Mouse (Mus musculus): ENCODE results near the gene 9130023H24Rik.

9130023H24Rik gene

DNA sequence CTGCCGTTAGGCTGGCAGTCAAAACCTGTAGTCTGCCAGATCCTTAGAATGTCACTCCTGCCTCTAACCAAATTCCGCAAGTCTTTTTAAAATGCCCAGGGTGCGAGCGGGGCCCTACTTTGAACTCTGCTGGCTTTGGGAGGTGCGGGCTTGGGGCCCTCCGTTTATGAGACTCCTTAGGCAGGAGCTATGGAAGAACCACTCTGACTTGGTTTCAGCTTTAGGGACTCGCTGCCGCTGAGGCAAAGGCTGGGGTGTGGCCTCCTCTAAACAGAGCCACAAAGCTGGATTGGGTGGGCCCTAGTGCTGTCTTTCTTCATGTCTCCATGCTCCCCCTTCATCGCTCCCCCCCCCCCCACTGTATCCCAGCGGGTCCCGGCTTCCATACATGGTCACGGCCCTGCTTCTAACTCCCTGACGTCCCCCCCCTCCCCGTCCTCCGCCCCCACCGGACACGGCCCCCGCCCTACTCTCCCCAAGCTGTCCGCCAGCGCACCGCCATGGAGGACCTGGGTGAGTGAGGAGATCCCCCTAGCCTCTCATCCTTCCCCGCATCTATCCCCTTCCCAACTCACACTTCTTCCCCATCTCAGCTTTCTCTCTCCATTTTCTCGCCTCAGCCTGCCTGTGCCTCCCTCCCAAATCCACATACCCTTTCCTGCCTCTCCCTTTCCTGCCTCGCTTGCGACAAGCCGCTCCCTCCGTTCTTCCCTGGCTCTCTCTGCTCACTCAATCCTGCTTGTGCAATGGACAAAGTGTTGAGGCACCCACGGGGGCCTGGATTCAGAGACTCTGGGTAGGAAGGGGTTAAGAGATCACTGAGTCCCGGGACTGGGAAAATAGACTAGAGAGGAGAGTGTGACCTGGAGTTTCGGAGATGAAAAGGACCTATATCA is 8.9 kb upstream of the 9130023H24Rik start, which contains the start of gene Tgfb1i1:
Gene Tgfb1i1, plus strand, starts transcription at position 317 of the 896 bp plus-strand sequence.
- no peak for DNase-seq (ENCODE audit: low spot score)

DNA sequence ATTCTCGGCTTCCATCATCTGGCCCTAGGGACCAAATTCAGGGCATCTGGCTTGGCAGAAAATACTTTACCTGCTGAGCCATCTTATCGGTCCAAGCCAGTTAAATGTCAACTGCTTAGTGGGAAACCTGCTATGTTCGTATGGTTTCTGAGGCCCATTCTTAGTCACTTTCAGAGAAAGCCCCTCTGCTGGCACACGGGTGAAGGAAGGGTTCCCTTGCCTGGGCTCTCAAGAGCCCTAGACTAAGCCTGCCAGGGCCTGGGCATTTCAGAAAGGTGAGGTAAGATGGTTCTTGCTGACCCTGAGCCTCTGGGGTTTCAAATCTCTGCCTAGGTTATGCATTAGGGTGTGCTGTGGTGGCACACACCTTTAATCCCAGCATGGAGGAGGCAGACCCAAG is 7.7 kb upstream of the 9130023H24Rik start:
- no peak for DNase-seq (ENCODE audit: low spot score)

DNA sequence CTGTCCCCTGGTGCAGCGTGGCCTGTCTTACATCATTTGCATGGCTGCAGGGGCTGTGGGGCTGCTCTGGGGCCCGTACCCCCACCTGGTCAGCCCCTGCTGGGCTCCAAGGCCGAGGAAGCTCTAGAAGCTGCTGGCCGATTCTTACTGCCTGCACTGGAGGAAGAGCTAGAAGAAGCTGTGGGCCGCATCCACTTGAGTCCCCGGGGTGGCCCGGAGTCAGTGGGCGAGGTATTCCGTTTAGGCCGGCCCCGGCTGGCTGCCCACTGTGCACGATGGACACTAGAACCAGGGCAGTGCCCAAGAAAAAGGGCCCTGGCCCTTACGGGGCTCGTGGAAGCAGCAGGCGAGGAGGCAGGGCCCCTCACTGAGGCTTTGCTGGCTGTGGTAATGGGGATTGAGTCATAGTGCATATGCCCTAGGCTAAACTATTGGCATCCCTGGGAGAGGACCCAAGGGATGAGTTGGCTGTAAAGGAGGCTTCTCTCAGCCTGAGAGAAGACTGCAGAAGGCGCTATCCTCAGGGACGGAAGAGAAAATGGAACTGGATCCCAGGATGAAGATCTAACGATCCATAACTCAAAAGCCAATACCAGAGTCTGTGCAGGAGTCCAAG is 6.7 kb upstream of the 9130023H24Rik start:
- DNase-seq (ENCODE audit: low spot score), result no peak

DNA sequence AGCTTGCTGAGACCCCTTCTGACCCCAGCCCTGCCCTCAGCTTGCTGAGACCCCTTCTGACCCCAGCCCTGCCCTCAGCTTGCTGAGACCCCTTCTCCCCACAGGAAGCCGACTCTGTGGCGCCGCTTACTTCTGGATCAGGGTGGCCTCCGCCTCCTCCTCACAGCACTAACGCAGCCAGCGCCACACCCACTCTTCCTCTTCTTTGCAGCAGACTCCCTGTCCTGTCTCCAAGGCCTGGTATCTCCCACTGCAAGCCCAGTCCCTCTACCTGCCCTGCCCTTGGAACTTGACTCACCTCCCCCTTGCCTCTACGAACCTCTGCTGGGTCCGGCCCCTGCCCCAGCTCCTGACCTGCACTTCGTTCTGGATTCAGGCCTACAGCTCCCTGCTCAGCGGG is 6.1 kb upstream of the 9130023H24Rik start:
- DNase-seq (ENCODE audit: low spot score), result no peak

DNA sequence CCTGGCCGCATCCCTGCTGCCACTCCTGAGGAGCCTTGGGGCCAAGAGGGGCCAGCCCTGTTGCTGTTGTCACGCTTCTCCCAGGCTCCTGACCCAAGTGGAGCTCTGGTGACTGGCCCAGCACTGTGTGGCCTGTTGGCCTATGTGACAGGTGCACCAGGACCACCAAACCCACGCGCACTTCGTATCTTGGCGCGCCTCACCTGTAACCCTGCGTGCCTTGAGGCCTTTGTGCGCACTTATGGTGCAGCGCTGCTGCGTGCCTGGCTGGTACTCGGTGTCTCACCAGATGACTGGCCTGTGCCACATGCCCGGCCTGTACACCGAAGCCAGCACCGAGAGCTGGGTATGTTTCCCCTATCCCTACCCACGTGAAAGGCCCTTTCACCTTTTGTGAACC is 4.5 kb upstream of the 9130023H24Rik start:
- no peak for DNase-seq (ENCODE audit: low spot score)

DNA sequence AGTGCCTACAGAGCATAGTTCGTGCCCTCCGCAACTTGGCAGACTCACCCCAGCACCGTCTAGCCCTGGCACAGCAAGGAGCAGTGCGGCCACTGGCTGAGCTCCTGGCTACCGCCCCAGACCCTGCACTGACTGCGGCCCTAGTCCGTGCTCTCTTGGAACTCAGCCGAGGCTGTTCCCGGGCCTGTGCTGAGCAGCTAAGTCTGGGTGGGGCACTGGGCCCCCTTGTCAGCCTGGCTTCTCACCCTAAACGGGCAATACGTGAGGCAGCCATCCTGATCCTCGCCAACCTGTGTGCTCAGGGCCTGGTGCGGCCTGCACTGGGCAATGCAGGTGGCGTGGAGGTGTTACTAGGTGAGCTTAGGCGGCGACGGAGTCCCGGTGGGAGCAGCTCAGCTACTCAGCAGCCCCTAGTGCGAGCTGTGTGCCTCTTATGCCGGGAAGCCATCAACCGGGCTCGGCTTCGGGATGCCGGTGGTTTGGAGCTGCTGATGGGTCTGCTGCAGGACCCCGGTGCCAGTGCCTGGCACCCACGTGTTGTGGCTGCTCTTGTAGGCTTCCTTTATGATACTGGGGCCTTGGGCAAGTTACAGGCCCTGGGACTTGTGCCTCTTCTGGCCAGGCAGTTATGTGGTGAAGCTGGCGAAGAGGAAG is 2.4 kb upstream of the 9130023H24Rik start:
- no peak for DNase-seq (ENCODE audit: low spot score)

DNA sequence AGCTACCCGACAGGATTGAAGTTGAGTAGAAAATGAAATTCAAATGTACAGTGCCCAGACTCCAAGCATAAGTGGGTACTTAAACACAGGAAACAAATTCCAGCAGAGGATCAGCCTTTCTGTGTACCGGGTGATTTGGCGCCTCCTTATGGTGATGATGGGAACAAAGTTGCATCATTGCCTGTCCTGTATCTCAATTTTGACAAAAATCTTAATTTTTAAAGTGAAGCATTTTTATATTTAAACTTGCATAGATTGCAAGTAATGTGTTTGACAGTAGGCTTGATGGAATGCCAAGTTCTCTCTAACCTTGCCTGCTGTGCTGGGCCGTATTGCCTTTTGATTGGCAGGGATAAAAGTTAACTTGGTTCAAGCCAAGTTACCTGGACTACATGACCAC is 1.2 kb upstream of the 9130023H24Rik start:
- no peak for DNase-seq (ENCODE audit: low spot score)

DNA sequence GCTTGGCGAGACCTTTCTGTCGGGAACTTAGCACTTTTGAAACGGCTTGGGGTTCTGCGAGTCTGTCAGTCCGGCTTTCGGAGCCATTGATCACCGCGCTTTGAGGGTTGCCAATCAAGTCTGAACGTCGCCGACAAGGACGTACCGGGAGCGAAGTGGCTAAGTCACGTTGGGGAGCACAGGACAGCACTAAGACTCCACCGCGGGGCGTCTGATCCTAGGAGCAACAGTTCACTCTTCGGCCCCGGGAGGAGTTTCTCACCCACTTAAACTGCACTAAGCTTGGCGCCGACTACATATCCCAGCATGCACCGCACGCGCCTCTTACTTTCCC is 271 bp downstream of the 9130023H24Rik start:
- DNase-seq (ENCODE audit: low spot score), result no peak

DNA sequence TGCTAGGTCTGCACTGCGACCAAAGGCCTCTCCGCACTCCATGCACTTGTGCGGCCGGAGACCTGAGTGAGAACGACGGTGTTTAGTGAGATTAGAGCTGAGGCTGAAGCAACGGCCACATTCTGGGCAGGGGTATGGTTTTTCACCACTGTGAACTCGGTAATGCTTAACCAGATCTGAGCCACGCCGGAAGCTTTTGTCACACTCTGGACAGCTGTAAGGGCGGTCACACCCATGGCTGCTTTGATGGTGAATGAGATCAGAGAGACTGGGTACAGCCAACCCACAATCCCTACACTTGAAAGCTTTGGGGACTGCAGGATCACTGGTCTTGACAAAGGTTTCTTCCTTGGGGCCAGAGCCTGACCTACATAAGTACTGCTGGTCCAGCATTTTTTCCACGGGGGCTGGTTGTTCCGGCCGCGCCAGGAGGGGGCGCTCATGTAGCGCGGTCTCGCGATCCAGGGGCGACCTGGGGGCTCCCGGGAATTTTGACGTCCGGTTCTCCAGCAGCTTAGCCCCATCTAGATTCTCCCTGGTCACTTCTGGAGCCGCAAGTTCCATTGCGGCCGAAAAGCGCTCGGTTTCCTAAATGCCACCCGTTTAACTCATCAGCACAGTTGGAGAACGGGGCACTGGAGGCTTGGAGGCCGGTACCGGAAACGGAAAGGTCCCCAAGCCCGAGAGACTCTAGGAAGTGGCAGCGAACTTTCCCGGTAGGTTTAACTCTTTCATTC is 807 bp downstream of the 9130023H24Rik start, which contains the start of gene Armc5:
Gene Armc5, plus strand, starts transcription at position 487 of the 737 bp plus-strand sequence.
- peak; percentile 71 for DNase-seq (ENCODE audit: low spot score)

DNA sequence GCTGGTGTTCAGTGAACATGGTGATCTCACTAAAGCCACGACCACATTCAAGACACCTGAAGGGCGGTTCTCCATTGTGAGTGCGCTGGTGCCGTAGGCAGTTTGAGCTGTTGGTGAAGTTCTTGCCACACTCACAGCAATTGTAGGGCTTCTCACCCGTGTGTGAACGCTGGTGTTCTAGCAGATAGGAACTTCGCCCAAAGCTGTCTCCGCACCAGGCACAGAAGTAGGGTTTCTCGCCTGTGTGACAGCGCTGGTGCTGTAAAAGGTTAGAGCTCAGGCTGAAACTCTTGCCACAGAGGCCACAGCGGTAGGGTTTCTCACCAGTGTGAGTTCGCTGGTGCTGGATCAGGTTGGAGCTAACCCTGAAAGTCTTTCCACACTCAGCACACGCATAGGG is 1.4 kb downstream of the 9130023H24Rik start:
- no peak for DNase-seq (ENCODE audit: low spot score)

DNA sequence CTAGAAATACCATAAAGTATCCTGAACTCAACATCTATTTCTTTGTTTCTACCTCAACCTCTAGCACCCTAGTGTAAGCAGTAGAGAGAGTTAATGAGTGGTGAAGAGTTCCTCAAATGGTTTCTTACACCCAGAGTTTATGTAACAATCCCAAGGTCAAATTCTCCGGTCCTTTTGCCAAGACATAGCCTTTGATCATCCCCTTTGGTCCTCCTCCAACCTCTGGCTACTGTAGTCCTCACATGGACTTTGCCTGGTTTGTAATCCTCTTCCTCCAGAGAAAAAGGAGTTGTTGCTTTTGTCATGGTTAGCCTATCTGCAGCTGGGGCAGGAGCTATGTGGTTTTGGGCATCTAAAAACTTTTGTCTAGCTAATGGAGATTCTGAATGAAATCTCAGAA is 2.4 kb downstream of the 9130023H24Rik start:
- DNase-seq (ENCODE audit: low spot score), result no peak

DNA sequence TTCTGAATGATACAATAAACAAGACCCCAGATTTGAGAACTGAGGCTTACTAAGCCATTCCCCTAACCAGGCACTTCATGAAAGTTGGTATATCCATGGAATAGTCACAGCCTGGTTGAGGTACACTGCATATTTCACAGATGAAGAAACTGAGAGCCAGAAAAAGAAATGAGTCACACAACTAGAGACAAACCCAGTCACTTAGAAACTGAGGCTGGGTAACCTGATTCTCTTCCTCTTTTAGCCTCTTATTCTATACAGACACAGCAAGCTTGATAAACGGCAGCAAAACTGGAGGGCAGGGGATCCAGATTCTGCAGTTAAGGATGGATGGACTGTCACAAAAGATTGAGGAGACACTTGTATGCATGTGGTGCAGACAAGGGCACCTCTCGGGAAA is 3.0 kb downstream of the 9130023H24Rik start:
- no peak for DNase-seq (ENCODE audit: low spot score)

DNA sequence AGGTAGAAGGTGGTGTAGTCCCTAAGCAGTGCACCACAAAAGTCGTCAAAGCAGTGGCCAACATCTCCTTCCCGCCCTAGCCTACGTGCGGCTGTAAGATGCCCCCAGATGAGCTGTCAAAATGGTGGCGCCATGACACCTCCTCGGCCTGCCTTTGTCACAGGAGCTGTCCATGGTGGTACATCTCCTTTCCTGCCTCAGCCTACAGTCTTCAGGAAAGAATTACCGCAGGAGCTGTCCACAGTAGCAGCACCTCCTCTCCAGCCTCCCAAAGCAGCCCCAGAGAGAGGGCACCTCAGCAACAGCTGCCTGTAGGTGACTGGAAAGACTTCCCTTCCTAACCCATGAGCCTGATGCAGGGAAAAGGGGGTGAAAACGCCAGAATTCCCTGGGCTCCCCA is 6.1 kb downstream of the 9130023H24Rik start:
- no peak for DNase-seq (ENCODE audit: low spot score)

DNA sequence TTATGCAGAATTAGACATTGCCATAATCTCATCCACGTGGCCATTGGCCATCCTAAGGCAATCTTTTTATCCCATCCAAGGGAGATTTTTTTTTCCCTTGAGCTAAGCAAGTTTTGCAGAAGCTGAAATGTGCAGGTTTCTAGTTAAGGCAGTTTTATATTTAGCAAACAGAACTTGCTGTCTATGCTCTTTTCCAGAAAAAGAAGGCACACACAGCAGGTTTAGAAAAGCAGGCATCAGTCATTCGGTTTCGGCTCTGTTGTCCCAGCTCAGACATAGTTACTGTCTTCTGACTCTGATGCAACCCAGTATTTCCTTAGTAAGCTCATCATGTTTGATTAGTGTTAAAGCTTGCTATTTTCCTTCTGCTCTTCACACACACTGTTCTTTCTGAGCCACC is 16.9 kb downstream of the 9130023H24Rik start:
- no peak for DNase-seq (ENCODE audit: low spot score)

DNA sequence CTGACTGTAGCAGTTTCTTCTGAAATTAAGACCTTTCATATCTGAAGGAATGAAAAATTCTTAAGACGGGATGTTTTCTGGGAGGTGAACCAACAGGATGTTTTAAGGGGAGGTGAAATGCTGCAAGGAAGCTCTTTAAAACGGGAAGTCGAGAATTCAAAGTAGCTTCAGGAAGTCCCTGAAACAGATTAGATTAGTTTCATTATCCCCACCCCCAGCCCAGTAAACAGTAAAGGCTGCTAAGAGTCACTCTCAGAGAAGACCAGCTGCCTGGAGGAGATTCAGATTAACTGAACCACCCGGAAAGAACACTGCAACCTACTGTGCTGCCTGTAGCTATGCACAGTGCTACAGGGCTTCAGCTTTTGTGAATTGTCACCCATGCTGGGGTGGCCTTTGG is 17.9 kb downstream of the 9130023H24Rik start:
- no peak for DNase-seq (ENCODE audit: low spot score)

DNA sequence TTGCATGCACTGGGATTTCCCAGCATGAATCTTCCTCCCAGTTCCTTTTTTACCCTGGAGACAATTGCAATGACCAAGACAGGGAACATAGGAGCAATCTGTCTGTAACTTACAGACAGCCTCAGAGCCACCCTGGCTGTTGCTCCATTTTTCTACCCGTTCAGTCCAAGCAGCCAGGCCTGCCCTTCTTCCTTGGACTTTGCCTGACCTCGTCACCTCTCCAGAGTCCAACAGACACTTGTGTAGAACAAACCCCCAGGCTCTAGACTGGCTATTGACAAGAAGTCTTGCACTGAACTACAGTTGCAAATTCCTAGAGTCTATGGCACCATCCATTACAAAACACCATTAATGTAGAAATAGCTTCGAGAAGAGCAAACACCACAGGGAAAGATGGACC is 28.0 kb downstream of the 9130023H24Rik start:
- DNase-seq (ENCODE audit: low spot score), result no peak

DNA sequence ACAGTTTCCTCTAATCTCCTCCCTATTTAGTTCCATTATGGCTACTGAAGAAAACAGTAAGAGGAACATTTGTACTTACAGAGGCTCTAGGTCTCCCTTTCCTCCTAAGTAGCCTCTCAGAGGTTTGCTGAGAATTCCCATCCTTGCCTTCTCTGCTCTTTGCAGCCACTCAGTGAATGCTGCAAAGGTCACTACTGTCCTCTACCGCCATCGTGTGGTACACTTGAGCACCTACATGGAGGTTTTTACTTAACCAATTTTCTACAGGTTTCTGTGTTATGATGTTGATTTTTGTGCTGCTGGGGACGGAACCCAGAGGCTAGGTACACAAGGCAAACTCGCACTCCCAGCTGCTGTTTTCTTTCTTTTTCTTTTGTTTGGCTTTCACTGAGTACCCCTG is 29.6 kb downstream of the 9130023H24Rik start:
- DNase-seq (ENCODE audit: low spot score), result no peak

DNA sequence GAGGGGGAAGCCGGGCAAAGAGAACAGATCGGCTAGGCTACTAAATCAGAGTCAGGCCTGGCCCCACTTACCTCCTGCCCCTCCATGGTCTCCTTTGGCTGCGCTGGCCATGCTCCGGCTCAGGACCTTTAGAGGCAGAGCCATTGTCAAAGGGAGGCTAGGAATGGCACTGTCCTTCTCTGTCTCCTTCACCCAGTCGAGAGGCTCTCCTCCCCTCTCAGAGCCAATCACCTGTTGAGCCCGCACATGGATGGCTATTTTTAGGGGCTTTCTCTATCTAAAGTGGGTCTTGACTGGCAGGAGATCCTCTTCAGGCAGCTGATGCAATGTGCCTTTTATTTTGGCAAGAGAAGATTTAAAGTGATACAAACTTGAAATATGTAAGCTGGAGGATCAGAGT is 31.7 kb downstream of the 9130023H24Rik start, which contains the start of gene Cox6a2:
Gene Cox6a2, minus strand, starts transcription at position 236 of the 400 bp plus-strand sequence.
- DNase-seq (ENCODE audit: low spot score), result no peak

DNA sequence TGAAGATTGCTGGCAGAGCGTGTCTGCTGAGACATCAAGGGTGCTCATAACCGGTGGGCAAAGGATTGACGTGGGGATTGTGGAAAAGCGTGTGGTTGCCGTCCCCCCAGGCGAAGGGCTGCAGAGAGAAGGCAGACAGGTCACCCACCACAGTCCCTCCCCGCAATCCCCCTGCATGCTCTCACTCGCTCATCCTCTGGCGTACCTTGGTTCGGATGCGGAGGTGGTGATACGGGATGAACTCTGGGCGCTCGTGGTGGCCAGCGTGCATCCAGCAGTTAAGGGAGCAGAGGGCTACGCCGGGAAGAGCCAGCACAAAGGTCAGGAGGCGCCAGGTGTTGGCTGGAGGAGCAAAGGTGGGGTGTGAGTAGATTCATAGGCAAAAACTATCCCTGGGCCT is 32.1 kb downstream of the 9130023H24Rik start:
- no peak for DNase-seq (ENCODE audit: low spot score)

DNA sequence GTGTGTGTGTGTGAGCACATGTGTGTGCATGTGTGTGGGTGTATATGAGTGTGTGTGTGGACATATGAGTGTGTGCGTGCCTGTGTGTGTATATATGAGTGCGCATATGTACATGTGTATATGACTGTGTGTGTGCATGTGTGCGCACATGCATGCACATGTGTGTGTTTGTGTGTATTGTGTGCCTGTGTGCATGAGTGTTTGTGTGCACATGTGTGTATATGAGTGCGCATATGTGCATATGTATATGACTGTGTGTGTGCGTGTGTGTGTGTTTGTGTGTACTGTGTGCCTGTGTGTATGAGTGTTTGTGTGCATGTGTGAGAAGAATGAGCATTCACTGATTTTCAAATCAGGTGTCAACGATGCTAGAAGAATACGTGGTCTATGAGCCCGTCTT is 33.7 kb downstream of the 9130023H24Rik start:
- no peak for DNase-seq (ENCODE audit: low spot score)

DNA sequence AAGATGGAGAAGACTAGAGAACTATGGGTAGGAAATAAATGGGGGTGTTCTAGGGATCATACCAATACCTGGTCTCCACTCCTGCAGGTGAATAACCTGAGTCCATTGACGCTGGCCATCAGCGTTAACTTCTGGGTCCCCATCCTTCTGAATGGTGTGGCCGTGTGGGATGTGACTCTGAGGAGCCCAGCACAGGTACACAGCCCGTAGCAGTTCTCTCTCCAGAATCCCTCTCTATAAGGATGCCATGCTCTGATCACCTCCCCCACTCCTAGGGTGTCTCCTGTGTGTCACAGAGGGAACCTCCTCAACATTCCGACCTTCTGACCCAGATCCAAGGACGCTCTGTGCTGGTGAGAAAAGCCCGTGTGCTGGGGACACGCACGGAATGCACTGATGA is 34.8 kb downstream of the 9130023H24Rik start:
- DNase-seq (ENCODE audit: low spot score), result no peak

DNA sequence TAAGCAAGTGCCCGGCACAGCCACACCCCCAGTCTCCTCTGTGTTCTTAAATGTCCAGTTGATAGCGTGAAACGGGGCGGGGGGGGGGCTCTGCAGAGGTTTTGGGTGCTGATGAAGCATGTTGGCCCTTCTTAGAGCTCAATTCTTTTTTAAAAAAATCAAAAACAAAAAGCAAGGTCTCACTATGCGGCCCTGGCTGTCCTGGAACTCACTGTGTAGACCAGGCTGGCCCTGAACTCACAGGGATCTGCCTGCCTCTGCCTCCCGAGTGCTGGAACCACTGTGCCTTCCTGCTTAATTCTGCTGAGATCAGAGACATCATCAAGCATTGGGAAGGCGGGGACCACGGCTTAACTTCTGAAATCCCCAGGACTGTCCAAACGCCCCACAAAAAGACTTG is 36.2 kb downstream of the 9130023H24Rik start:
- DNase-seq (ENCODE audit: low spot score), result no peak
